Mouse (Mus musculus): ENCODE results near the gene 4930415O20Rik. TPM values are rescaled to one million over a fixed set of nuclear protein-coding genes. Genes with fewer than 3 reads are reported as not detected.

Gene 4930415O20Rik
- total RNA-seq, 2 experiments from 2014 or later, result 1.2 TPM; not detected in 1

DNA sequence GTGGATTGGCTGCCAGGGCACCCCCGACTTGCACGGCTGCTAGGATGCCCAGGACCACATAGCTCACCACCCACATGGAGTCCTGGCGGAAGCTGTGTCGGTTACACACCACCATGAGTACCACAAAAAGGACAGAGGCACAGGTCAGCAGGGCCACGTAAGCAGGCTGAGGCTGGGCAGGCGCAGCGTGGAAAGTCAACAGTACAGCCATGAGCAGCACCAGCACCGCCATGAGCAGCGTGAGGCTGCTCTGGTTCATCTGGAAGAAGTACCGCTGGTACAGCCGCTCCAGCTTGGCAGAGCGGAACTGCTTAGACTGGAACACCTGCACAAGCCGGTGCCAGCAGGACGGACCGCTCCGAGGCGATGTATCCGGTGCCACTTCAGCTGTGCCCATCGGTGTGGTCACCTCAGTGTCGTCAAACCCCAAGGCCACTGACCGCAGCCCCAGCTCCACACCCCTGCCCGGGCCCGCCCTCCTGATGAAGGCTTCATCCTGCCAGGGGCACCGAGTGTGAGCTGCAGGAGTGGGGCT is 33.3 kb downstream of the 4930415O20Rik start:
- no peak for DNase-seq (ENCODE audit: low spot score in 2 of 2)

DNA sequence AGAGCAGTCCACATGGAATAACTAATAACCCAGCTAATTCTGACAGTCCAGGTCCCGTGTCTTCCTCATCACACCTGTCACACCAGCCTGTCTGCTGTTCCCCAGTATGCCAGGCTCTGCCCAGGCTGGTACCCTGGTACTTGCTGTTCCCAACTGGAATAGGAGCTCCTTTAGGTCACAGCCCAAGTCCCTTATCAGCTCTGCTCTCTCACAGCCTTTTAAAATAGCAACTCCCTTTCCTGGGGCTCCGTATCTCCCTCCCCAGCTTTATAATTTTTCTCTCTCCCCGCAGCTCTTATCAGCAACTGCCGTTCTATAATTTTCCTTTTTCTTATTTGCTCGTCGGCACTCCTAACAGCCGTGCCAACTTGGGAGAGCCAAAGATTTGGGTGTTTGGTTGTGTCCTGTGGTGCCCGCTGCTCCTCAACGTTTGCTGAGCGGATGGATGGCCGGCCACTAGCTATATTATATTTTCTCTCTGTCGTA is 35.3 kb downstream of the 4930415O20Rik start:
- no peak for DNase-seq (ENCODE audit: low spot score in 2 of 2)

DNA sequence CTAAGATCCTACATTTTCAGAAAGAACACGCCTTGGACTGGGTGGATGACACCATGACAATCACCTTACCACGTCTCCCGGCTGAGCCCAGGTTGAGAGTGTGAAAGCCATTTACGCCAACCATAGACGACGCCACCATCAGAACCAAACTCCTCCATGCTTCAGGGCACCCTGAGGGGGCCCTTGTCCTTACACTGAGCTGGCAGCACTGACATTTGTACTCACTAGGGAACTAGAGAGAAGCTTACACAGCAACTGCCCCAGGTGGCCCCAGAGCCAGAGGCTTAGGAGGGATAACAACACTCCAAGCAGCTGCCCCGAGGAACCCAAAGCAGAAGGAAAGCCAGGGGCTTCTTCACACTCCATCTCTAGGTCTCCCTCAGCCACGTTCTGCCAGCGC is 35.9 kb downstream of the 4930415O20Rik start:
- no peak for DNase-seq (ENCODE audit: low spot score in 2 of 2)

DNA sequence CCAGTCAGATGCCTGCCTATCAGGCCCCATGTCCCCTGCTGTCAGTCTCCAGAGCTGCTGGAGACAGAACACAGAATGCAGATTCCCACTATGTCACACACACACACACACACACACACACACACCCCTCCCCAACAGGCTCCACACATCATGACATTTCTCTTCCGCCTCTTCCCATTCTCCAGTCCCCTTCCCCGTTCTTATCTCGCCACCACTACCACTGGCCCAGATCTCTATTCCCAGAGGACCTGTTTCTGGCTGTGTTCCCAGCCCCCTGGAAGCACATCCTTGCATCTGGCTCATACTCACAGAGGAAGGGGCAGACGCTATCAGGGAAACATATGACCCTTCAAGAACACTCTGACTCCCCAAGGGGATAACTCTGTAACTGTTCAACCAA is 36.8 kb downstream of the 4930415O20Rik start:
- peak in 1 of 2 experiments; percentile 57 for DNase-seq (ENCODE audit: low spot score in 2 of 2)

DNA sequence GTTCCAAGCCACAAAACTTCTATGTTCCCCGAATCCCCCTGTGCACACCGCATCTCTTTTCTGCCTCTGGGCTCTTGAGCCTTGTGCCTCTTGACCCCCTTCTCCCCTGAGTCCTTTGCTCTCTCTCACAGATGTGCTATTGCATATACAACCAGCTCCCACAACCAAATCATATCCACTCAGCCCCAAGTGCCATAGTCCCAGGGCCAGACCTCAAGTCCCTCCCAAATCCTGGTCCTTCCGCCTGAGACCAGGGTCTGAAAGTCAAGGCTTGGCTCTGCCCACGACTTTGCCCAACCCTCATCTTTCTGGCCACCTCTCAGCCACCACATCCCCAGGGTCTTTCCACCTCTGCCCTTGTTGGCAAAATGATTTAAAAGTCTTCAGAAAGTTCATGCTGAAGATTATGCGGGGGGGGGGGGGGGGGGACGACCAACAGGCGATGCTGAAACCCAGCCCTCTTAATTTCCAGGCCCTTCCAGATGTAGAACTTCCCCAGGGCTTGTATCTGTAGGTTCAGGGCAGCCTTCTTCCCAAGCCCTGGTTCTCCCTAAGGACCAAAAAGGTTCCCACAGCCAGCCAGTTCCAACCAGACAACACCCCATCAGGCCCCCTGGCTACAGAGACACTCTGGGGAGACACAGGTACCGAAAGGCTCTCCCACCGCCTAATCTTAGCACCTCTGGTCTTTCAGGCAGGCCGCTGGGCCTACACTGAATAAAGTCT is 37.4 kb downstream of the 4930415O20Rik start:
- no peak for DNase-seq (ENCODE audit: low spot score in 2 of 2)

DNA sequence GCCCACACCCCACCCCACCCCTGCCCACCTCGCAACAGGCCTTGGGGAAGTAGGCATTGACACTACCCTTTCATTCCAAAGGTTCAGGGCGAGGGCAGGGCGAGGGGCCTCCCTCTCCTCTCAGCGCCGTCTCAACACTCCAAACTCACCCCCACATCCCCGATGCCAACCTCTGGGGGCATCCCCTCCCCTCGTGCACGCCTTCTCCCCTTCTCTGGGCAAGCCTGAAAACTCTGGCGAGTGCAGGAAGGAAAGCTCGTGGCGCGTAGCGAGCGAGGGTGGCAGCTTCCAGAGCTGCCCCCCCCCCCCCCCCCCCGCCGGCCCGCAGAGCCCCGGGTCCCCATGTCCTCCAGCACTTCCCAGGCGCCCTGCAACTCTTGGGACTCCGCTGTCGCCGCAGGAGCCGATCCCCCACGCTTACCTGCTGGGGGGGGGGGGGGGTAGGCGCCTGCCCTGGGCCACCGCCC is 38.0 kb downstream of the 4930415O20Rik start:
- no peak for DNase-seq (ENCODE audit: low spot score in 2 of 2)

DNA sequence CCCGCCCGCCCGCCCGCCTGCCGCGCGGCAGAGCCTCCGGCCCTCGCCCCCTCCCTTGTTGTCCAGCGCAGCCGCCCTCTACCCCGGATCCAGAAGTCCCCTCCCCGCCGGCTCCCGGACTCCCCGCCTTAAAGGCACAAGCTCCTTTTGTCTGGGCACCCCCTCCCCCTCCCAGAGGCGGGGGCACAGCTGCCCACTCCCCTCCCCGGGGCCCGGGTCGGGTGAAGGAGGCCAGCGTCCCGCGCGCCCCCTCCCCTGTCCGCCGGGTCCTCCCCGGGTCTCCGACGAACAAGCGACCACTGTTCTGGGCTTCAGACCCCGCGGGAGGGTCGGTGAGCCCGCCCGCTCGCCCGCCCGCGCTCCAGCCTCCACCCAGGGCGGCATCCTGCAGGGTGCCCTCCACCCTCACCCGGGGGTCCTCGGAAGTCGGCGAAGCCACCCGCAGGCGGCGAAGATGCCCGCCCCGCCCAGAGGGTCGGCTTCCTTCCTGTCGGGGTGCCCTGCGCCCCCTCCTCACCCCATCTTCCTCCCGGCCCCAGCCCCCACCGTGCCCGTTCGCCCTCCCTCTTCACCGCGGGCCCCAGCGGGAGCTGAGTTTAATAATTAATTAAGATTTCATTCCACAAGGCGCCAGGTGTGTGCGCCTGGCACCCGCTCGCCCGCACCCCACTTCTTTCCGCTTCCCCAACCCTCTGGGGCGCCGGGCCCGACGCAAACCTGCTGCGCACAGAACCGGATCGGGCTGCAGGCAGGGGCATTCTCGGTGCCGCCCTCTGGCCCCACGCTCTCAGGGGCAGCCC is 38.7 kb downstream of the 4930415O20Rik start, which contains the start of gene Adcy6:
Adcy6 (minus strand) TSS at position 746 of the 800 bp plus-strand sequence.
- peak; percentile 66 to 72 for DNase-seq (ENCODE audit: low spot score in 2 of 2)

DNA sequence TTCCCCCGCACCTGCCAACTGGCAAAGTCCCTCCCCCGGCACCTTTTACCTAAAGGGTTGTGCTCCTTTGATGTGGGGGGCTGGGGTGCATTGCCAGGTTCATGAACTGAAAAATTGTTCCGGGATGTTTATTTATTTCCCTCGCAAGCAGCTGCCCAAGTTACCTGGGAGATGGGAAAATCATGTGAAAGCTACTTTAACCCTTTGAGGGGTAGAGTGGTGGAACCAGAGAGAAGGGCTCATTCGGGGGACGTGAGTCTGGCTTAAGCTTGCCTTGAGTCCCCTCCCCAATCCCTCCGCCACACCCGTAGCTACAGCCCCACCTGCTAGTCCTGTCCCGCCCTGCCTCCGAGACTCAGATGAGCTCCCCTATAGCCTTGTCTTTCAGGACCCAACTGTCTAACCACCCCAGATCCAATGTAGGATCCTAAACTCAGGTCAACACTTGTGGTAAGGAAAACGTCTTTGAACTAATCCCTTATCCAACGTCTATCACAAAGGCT is 39.4 kb downstream of the 4930415O20Rik start:
- no peak for DNase-seq (ENCODE audit: low spot score in 2 of 2)

DNA sequence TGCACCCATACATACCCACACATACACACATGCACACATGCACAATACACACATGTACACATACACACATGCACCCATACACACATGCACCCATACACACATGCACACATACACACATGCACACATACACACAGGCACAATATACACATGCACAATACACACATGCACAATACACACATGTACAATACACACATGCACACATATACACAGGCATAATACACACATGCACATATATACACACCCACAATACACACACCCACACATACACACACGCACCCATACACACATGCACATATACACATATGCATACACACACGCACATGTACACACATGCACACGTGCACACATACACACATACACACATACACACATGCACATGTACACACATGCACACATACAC is 41.4 kb downstream of the 4930415O20Rik start:
- no peak for DNase-seq (ENCODE audit: low spot score in 2 of 2)

DNA sequence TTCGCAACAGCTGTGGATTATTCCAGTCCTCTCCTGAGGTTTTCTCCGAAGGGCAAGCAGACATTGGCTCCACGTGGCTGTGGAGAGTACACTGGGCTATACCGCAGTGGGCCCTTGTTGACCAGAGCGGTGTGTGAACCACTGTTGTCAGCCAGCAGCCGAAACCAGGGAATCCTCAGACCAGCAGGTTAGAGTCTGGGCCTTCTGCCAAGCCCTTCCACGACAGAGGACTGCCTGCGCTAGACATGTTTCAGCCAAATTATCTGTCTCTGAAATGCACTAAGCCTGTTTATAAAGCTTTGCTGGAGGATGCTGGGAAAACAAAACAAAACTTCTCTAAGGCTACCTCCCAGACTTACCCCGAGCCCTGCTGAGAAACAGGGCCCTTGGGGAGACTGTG is 43.7 kb downstream of the 4930415O20Rik start:
- no peak for DNase-seq (ENCODE audit: low spot score in 2 of 2)

DNA sequence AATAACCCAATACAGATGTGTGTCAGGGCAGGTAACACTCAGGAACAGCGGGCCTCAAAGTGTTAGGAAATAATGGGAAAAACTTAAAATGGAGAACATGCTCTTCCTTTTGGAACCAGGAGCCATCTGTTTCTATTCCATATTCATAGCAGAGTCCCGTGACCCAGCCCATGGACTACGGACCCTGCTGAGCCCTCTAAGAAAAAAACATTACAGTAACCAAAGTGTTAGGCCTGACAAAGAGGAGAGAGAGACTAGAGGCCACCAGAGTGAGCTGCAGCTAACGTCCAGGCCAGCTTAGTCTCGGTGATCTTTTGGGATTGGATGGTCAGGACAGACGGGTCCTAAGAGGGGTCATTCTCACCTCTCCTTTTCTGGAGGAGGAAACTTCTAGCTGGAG is 44.2 kb downstream of the 4930415O20Rik start:
- DNase-seq (ENCODE audit: low spot score in 2 of 2), result no peak

DNA sequence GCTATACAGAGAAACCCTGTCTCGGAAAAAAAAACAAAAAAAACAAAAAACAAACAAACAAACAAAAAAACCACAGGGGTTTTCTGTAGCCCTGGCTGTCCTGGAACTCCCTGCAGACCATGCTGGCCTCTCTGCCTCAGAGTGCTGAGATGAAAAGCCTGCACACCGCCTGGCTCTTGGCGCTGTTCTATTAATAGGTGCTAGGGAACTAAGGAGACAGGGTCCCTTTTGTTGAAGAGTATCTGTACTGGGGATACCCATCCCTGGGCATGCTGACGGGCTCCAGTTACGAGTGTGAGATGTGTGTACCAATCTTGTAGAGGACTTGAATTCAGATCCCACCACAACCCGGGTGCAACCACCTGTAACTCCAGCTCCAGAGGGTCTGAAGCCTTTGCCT is 44.9 kb downstream of the 4930415O20Rik start:
- DNase-seq (ENCODE audit: low spot score in 2 of 2), result no peak

DNA sequence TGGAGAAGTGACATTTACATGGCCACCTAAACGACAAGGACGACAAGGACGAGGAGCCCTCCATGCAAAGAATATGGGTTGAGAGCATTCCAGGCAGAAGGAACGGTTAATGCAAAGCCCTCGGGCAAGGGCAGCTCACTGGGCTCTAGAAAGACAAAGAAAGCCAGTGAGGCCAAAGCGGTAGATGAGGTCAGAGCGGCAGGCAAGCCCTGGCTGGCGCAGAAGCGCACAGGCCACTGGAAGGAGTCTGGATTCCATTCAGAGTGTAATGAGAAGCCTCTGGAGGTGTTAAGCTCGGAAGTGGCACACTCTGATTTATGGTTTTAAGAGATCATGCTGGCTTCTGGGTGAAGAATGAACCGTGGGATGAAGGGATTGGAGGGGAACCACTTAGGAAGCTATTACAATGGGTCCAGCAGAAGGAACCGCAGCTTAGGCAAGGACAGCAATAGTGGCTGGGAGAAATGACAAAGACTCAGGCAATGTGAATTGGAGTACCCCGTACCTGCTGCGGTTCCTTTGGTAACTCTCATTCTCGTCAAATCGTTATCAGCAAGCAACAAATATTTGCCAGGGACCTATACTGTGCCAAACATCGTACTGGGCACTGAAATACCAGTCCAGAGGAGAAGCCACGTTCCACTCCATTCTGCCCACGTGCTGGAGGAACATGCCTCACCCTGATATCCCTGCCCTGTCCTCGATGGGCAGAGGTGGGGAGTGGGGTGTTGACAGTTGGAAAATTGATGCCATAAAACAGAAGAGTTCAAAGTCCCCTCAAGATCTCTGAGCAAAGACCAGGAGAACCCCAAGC is 45.8 kb downstream of the 4930415O20Rik start:
- no peak for DNase-seq (ENCODE audit: low spot score in 2 of 2)

DNA sequence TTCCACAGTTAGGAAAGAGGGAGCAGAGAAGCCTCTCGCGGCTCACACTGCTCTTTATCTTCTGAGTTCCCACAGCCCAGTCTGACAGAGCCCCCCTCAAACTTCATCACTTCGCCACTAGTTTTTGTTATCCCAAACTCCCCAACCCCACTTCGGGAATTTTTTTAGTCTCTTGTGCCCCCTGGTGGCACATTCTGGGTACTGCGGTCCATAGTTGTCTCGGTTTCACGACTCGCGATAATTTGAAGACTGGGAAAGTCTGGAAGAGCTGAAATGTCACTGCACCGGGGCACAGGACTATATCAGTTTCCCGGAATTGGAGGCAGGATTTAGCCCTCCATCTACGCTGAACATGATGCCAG is 46.4 kb downstream of the 4930415O20Rik start:
- peak; percentile 81 to 87 for DNase-seq (ENCODE audit: low spot score in 2 of 2)

DNA sequence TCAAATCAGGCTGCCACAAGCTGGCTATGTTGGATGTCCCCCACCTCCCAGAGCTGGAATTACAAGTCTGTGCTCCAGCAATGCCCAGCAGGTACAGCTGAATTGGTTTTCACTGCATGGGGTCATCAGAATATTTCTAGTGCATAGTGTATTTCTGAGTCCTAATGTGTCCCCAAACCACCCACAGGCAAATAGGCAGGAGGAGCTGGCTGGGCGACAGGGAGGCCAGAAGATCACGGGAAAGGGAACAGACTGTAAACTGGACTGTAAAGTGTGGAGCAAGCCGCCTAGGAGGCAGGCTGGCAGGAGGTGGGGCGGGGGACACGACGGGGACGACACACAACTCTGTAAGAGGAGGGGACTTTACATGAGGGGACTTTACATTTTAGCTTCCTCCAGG is 51.4 kb downstream of the 4930415O20Rik start:
- no peak for DNase-seq (ENCODE audit: low spot score in 2 of 2)

DNA sequence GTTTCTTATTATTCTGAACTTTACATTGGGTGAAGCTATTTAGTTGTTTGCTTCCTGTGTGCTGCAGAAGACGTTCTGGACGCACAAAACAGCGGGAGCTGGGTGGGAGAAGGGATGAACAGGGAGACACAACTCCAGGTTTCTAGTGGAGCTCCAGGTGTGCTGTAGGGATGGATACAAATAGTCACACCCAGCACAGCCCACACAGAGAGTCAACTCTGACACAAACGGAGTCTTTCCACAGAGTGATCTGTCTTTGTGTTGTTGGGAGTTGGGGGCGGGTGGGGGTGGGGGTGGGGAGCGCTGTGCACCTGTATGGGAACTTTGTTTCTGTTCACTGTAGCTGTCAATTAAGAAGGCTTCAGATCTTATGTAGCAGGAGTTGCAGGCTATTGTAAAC is 51.9 kb downstream of the 4930415O20Rik start:
- DNase-seq (ENCODE audit: low spot score in 2 of 2), result no peak

DNA sequence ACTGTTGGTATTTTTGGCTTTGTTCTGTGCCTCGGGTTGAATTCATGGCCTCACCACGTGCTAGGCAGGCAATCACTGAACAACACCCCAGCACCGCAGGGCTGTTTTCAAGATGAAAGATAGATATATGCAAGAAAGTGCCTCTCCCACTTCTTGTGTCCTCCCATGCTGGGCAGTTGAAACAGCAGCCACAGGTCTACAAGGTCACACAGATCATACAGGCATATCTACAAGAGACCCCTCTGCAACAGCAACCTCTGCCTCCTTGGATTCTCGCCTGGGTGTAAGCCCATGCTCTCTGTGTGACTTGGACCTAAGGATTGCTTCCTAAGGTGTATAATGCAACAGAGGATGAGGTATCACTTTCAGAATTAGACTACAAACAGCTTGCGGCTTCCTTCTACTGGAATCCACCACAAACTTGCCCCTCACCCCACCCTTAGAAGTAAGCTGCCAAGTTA is 52.6 kb downstream of the 4930415O20Rik start:
- no peak for DNase-seq (ENCODE audit: low spot score in 2 of 2)

DNA sequence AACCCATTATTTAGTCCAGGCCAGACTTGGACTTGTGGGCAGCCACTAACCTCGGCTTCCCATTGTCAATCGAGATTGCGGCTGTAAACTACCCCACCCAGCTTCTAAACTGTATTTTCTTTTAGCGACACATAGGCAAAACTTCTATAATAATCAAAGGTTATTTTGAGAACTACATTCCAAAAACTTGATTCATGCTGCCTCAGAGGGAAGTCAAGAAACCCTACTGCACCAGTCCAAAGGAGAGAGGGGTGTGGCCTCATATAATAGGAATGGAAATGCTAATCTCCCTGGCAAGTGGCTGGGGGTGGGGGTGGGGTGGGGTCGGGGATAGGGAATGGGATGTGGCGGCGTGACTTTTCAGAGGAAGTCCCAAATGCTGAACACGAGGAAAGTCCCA is 55.3 kb downstream of the 4930415O20Rik start:
- DNase-seq (ENCODE audit: low spot score in 2 of 2), result no peak

DNA sequence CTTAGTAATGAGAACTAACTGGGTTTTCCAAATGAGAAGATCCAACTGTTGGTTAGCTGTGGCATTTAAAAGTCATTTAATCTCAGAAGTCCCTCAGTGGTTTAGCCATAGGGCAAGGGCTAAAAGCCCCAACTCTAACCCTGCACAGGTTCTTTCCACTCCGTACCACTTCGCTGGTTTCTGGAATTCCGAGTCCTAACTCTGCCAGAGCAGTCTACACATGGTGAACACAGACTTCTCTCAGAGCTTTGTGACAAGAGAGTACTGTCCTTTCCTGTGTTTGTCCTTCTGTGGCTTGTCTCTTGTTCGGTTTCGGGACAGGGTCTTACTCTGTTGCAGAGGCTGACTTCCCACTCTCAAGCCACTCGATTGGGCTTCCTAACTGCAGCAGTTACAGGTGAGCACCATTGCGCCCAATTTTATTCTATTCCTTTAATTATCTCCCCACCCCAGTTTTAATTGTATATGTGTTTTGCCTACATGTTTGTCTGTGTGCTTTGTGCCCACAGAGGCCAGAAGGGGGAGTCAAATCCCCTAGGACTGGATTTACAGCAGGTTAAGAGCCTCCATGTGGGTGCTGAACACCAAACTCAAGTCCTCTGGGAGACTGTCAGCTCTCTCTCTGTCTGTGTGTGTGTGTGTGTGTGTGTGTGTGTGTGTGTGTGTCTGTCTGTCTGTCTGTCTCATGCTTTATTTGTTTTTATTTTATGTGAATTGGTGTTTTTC is 55.8 kb downstream of the 4930415O20Rik start:
- DNase-seq (ENCODE audit: low spot score in 2 of 2), result no peak
